Mouse (Mus musculus): ENCODE measurements around the gene Ifit3b. TPM values are rescaled to one million over a fixed set of nuclear protein-coding genes. Genes with fewer than 3 reads are reported as not detected.

Ifit3b gene
- 1 to 10 TPM; 3.1 to 4.2 TPM for total RNA-seq (2023)

GRCm38 (mm10) chr19:34607237-34608051 lies at the start of gene Ifit3b:
Ifit3b (plus strand) TSS chr19:34607970.

GRCm38 (mm10) chr19:34583126-34583766 lies 24.5 kb upstream of the Ifit3b start, which contains the start of gene Ifit3:
Ifit3 (plus strand) TSS chr19:34583531.

GRCm38 (mm10) chr19:34601888-34602287 lies 5.9 kb upstream of the Ifit3b start, which contains the start of gene Ifit1bl1:
Ifit1bl1 (minus strand) TSS chr19:34601956.

GRCm38 (mm10) chr19:34640623-34641022 lies 32.9 kb downstream of the Ifit3b start, which contains the start of the genes Ifit1bl2 and Ifit1:
Ifit1bl2 (minus strand) TSS chr19:34640743.
Ifit1 (plus strand) TSS chr19:34640871.

Other genes starting within 250 kb of the Ifit3b start
- not detected for gene Ch25h, start 132.8 kb upstream of the Ifit3b start, total RNA-seq (2023)
- 10 to 100 TPM; 63.1 to 67.9 TPM for gene Lipa, start 80.5 kb upstream of the Ifit3b start, total RNA-seq (2023)
- gene Ifit2, start 57.3 kb upstream of the Ifit3b start, total RNA-seq (2023), result 10 to 100 TPM; 19.0 to 19.9 TPM
- 10 to 100 TPM; 10.3 to 15.4 TPM for gene Ifit3, start 24.4 kb upstream of the Ifit3b start, total RNA-seq (2023)
- 10 to 100 TPM; 13.0 to 16.2 TPM for gene Ifit1bl1, start 6.0 kb upstream of the Ifit3b start, total RNA-seq (2023)
- under 1 TPM in 1 of 2 experiments, not detected in 1; 0.21 TPM for gene Ifit1bl2, start 32.8 kb downstream of the Ifit3b start, total RNA-seq (2023)
- 10 to 100 TPM; 11.7 to 19.1 TPM for gene Ifit1, start 32.9 kb downstream of the Ifit3b start, total RNA-seq (2023)
- gene Slc16a12, start 139.3 kb downstream of the Ifit3b start, total RNA-seq (2023), result not detected

All from T-cell, adult 66 days (primary cell).